Mouse (Mus musculus) 416B (cell line): ENCODE measurements around the gene Srsf2.
"Not testable (repeated sequence)": the region's sequence is repeated elsewhere in the genome, so short reads cannot be mapped to it uniquely, and the experiment has no call there.

Experiments
- DNase-seq: peaks from one replicate; pipeline ENCODE4 v3.0.0; 2011; ENCODE audit warnings: low read depth

Gene Srsf2

GRCm38 (mm10) chr11:116827534-116828165 lies 25.2 kb downstream of the Srsf2 start, which contains the start of gene Mxra7:
Gene Mxra7 (minus strand): TSS chr11:116828046.
- DNase-seq: no peak

- DNase-seq: no peak
Measured at GRCm38 (mm10) chr11:116826550-116827504, 26.1 kb downstream of the Srsf2 start.

DNA sequence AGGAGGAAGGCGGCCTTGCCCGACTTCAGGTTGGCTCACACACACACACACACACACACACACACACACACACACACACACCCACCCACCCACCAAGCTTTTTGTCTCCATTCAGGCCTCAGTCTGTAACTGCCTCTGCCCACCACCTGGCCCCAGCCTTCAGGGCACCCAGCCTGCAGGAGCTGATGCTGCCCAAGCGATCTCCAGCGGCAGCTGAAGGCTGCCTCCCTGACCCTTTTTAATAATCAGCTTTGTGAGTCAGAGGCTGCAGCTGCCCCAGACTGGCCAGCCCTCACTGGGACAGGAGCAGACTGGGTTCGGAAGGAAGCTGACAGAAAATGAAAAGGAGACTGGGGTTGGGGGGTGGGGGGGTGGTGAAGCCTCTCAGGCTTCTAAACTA lies 27.7 kb downstream of the Srsf2 start:
- DNase-seq: no peak

DNA sequence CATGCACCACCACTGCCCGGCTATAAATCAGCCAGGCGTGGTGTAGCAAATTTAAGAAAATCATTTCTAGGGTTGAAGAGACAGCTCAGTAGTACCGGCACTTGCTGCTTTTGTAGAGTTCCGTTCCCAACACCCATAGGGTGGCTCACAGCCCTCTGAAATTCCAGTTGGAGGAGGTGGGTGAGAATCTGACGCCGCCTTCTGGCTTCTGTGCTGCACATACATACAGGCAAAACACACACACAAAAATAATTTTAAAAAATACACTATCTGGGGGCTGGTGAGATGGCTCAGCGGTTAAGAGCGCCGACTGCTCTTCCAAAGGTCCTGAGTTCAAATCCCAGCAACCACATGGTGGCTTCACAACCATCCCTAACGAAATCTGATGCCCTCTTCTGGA lies 29.0 kb downstream of the Srsf2 start:
- not testable (repeated sequence) for DNase-seq

- no peak for DNase-seq
Measured at GRCm38 (mm10) chr11:116823255-116823654, 29.6 kb downstream of the Srsf2 start.

DNA sequence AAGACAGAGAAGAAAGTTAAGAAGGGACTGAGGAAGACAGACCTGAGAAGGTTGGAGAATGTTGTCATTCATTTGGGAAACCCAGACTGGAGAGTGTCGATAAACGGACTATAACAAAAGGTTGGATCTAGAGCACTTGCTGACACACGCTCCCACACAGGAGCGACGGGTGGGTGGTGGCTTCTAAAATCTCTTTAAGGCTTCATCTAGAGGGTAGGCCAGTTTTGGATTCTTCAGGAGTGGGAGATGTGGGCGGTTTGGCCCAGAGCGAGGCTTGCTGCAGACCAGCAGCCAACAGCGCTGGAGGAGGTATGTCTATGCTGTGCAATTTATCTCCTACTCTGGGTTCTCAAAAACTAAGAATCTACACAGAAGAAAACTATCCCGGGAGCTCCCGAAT lies 30.3 kb downstream of the Srsf2 start:
- DNase-seq: no peak

DNA sequence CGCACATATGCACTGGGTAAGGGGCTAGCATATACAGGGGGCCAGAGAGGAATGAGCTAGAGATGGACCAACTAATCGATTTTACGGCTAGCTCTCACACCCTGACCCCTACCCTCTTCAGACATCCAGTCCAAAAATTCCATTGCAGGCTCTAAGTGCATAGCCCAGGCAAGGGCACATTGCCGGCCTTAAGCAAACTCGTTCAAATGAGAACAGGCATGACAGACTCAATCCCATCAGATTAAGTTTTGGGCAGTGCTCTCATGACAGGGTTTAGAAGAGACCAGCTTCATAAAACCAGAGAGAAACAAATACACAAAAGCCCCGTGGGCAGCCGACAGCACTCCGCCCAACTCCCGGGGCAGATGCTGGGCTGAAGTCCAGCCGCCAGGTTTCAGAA lies 30.7 kb downstream of the Srsf2 start:
- no peak for DNase-seq

- DNase-seq: no peak
Measured at GRCm38 (mm10) chr11:116821057-116821940, 31.6 kb downstream of the Srsf2 start.

DNA sequence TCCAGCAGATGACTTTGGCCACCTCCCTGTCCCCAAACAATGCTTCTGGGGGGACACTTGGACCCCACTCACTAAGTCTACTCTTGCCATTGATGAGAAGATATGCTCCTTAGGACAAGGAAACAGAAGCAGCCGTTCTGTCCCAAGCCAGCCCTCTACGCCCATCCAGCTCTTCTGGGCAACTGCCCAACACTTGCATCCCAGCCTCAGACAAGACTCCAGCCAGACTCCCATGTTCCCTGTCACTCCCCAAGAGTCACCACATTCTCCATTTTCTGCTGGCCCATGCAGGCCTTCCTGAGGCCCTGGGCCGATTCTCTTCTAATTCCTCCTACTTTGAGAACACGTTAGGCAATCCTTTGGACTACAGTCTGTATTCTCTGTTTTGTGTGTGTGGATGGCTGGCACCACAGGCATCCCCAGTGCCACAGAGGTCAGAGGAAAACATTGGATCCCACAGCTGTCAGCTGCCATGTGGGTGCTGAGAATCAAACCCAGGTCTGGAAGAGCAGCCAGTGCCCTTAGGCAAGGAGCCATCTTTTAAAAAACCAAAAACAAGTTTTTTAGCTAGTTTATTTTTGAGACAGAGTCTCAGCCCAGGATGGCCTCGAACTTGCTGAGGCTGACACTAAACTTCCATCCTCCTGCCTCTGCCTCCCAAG lies 32.8 kb downstream of the Srsf2 start:
- DNase-seq: no peak

GRCm38 (mm10) chr11:116818722-116819121 lies 34.2 kb downstream of the Srsf2 start:
- DNase-seq: no peak

GRCm38 (mm10) chr11:116817567-116817966 lies 35.3 kb downstream of the Srsf2 start:
- no peak for DNase-seq

DNA sequence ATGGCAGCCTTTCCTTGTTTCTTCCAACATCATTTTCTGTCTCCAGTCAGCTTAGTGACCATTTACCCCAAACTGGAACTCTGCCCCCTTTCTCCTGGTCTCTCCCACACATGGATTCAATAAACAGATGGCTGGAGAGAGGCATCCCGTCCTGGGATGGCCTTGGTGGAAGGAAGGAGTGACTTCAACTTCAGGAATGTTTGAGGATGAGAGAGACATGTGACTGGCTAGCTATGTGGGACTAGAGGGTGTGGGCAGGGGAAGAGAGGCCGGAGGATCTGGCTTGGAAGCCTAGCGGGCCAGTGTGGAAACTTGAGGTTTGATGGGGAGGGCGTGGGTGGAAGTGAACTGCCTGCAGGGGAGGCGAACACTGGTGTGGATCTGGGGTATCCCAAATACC lies 36.1 kb downstream of the Srsf2 start:
- DNase-seq: no peak

- no peak for DNase-seq
Measured at GRCm38 (mm10) chr11:116814884-116815415, 37.9 kb downstream of the Srsf2 start.

- DNase-seq: no peak
Measured at GRCm38 (mm10) chr11:116814076-116814883, 38.6 kb downstream of the Srsf2 start.

GRCm38 (mm10) chr11:116813610-116814009 lies 39.3 kb downstream of the Srsf2 start:
- DNase-seq: no peak

DNA sequence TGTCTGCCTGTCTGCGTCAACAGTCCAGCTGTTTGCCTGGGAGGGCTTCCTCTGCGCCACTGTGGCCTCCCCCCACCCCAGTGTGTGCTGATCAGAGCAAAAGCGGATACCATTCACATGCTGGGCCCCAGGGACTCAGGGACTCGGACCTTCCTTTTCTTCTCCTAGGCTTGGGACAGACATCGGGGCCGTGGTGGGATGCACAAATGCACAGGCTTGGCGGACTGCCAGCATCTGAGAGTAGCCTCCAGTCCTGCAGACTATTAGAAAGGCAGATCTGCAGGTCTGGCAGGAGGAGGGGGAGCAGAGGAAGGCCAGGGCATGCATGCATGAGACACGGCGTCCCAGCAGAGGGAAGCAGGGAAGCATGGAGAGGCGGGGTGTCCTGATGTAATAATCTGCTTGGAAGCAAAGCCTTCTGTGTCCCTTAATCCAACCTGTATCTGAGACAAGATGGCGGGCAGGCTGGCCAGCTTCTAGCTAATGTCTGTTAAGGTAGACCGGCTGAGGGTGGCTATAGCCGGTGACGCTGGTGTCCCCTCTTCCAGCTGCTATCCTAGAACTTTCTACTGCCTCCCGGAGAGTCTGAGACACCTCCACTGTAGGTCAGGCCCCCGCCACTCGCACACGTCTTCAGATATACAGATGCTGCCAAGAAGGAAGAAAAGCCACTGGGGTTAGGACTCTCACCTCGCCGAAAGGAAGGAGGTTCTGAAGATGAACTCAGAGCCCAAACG lies 39.9 kb downstream of the Srsf2 start:
- DNase-seq: no peak

- no peak for DNase-seq
Measured at GRCm38 (mm10) chr11:116810983-116811901, 41.7 kb downstream of the Srsf2 start.

DNA sequence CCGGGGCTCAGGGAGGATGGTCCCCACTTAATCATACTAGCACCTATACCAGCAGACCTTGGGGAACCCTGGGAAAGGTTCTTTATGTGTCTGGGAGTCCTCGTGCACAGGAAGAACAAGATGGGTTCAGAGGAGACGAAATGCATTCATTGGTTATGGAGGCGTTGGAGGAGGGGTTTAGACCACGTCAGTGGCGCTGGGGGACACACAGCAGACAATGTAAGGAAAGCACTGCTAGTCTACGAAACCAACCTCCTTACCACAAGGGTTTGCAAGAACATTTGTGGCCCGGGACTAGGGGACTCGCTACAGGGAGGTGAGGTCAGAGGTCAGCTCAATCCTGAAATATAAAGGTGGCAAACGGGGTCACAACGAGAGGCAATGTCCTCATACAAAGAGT lies 42.4 kb downstream of the Srsf2 start:
- no peak for DNase-seq

GRCm38 (mm10) chr11:116809520-116809919 lies 43.4 kb downstream of the Srsf2 start:
- no peak for DNase-seq
